Mouse (Mus musculus) thymus, adult 18-20 months (tissue): ENCODE measurements around the gene Eif4e3.

Experiments
- DNase-seq, 2 experiments: peaks; one replicate each; pipeline ENCODE4 v3.0.0; 2022; ENCODE audit warnings: mixed read lengths in 2 of 2

The Eif4e3 gene

GRCm38 (mm10) chr6:99621167-99621566 lies 45.4 kb downstream of the Eif4e3 start:
- DNase-seq = no peak

GRCm38 (mm10) chr6:99620471-99620870 lies 46.1 kb downstream of the Eif4e3 start:
- DNase-seq = no peak

GRCm38 (mm10) chr6:99619964-99620363 lies 46.6 kb downstream of the Eif4e3 start:
- no peak for DNase-seq

- DNase-seq = no peak
Observed at GRCm38 (mm10) chr6:99619466-99619865, 47.1 kb downstream of the Eif4e3 start.

- DNase-seq = no peak
Observed at GRCm38 (mm10) chr6:99617867-99618266, 48.7 kb downstream of the Eif4e3 start.

GRCm38 (mm10) chr6:99617415-99617814 lies 49.2 kb downstream of the Eif4e3 start:
- no peak for DNase-seq

- DNase-seq = no peak
Observed at GRCm38 (mm10) chr6:99615272-99615751, 51.3 kb downstream of the Eif4e3 start.

- no peak for DNase-seq
Observed at GRCm38 (mm10) chr6:99614566-99615271, 51.9 kb downstream of the Eif4e3 start.

- DNase-seq = no peak
Observed at GRCm38 (mm10) chr6:99611866-99612265, 54.7 kb downstream of the Eif4e3 start.

- DNase-seq = peak in 1 of 2 experiments; percentile 36
Observed at GRCm38 (mm10) chr6:99610454-99611427, 55.8 kb downstream of the Eif4e3 start.

GRCm38 (mm10) chr6:99606079-99606478 lies 60.5 kb downstream of the Eif4e3 start:
- no peak for DNase-seq

- no peak for DNase-seq
Observed at GRCm38 (mm10) chr6:99604758-99605157, 61.8 kb downstream of the Eif4e3 start.

- no peak for DNase-seq
Observed at GRCm38 (mm10) chr6:99602434-99602833, 64.1 kb downstream of the Eif4e3 start.

GRCm38 (mm10) chr6:99600886-99601285 lies 65.7 kb downstream of the Eif4e3 start:
- DNase-seq = no peak

GRCm38 (mm10) chr6:99600168-99600793 lies 66.3 kb downstream of the Eif4e3 start:
- DNase-seq = peak; percentile 52 to 71

- DNase-seq = no peak
Observed at GRCm38 (mm10) chr6:99599651-99600050, 66.9 kb downstream of the Eif4e3 start.

GRCm38 (mm10) chr6:99599229-99599628 lies 67.3 kb downstream of the Eif4e3 start:
- DNase-seq = no peak

- DNase-seq = no peak
Observed at GRCm38 (mm10) chr6:99577040-99577439, 89.5 kb downstream of the Eif4e3 start.

- DNase-seq = no peak
Observed at GRCm38 (mm10) chr6:99575633-99576032, 90.9 kb downstream of the Eif4e3 start.
